Mouse (Mus musculus) limb, embryonic 13.5 days (tissue): Measurements from ENCODE around the gene Ndufs6. TPM values are rescaled to one million over a fixed set of nuclear protein-coding genes. Genes with fewer than 3 reads are reported as not detected.

Source experiments
- ATAC-seq: fragments of 200-750 bp; cut with Nextera tagmentation; 2 replicates; pipeline ENCODE4 v1.8.0; 2017; ENCODE audit warnings: low read depth, moderate number of reproducible peaks, moderate TSS enrichment; ENCODE audit not compliant: low FRiP score
- H3K27ac ChIP-seq: fragments of 300-500 bp; sonication (generic); 2 replicates; pipeline ENCODE4 v1.5.1; 2015; ENCODE audit warnings: inconsistent platforms, mild to moderate bottlenecking, moderate library complexity
- H3K27me3 ChIP-seq: fragments of 300-500 bp; sonication (generic); 2 replicates; pipeline ENCODE4 v1.6.1; 2015; ENCODE audit warnings: mild to moderate bottlenecking, inconsistent platforms
- H3K36me3 ChIP-seq: fragments of 300-500 bp; sonication (generic); 2 replicates; pipeline ENCODE4 v1.6.1; 2015; ENCODE audit warnings: inconsistent platforms, mild to moderate bottlenecking, moderate library complexity
- H3K4me1 ChIP-seq: fragments of 300-500 bp; sonication (generic); 2 replicates; pipeline ENCODE4 v1.6.1; 2015; ENCODE audit warnings: inconsistent platforms
- H3K4me2 ChIP-seq: fragments of 300-500 bp; sonication (generic); replicated peaks from 2 replicates; pipeline ENCODE4 v1.6.1; 2015; ENCODE audit warnings: inconsistent platforms, mild to moderate bottlenecking, moderate library complexity
- H3K4me3 ChIP-seq: fragments of 300-500 bp; sonication (generic); 2 replicates; pipeline ENCODE4 v1.5.1; 2015; ENCODE audit warnings: moderate library complexity, mild to moderate bottlenecking, inconsistent platforms
- H3K9ac ChIP-seq: fragments of 300-500 bp; sonication (generic); 2 replicates; pipeline ENCODE4 v1.6.1; 2015; ENCODE audit warnings: mild to moderate bottlenecking, inconsistent platforms
- H3K9me3 ChIP-seq: fragments of 300-500 bp; sonication (generic); 2 replicates; pipeline ENCODE4 v1.6.1; 2016; ENCODE audit warnings: inconsistent platforms
- WGBS: fragments of 180-500 bp; shearing (Covaris S2); methylation state at CpG from one replicate; pipeline ENCODE4 v1.1.7; 2015; 5-methylcytosine and 5-hydroxymethylcytosine counted together
- polyA plus RNA-seq: library from polyadenylated mRNA; unstranded; fragments of >200 nt; fragmentation: Nextera tagmentation; extraction: Ambion mirVana; gene quantifications from 2 replicates; pipeline ENCODE4 v1.2.1, GENCODE M21; 2015

Gene Ndufs6
- polyA plus RNA-seq, 1 experiment from 2014 or later = 367 TPM

DNA sequence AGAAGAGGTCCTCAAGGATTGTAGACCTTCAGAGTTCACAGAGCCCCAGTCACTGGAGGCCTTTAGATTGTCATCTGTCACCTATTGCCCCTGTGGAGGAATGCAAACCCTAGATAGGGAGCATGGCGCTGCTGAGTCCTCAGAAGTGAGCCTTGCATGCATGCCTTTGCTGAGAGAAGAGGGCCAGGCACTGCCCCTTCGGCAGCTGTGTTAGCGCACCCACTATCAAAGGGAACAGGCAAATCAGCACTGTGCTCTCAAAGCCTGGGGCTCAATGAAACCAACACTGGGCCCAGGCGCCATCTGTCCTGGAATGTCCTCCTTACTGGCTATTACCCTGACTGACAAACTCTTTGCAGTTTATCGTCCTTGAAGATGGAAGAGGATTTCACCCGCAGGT, 23.6 kb downstream of the Ndufs6 start:
- H3K4me1 ChIP-seq = no peaks in the 10 kb centered on the region
- no peak overlapping the region for H3K9ac ChIP-seq
- no peak for ATAC-seq
- no peaks in the 10 kb centered on the region for H3K9me3 ChIP-seq
- no peak overlapping the region for H3K4me2 ChIP-seq
- no peak overlapping the region for H3K4me3 ChIP-seq
- no peaks in the 10 kb centered on the region for H3K36me3 ChIP-seq
- H3K27ac ChIP-seq = no peak overlapping the region
- WGBS = 38% methylated on average over 6 of the region's 6 CpGs
- H3K27me3 ChIP-seq = peaks cover 7% of the 10 kb centered on the region; the same call in 1 of the 2 replicates

DNA sequence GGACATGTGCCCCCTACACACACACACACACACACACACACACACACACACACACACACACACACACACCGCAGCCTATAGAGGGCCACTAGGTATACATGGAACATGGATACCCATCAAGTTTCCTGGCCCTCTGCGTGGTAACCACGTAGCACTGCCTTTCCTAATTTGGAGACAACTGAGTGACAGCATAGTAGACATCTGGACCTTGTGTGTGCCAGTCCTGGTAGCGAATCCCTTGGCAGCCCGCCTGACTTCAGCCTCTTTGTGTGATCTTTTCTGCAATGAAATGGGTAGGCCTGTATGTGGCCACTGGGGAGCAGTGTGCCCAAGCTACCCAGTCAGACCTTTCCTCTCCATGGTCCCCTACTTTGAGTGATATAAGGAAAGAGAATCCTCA, 29.0 kb downstream of the Ndufs6 start:
- Histone ChIP-seq H3K36me3 (no peaks in the 10 kb centered on the region), H3K27ac (no peak overlapping the region), H3K9ac (no peak overlapping the region), H3K4me2 (no peak overlapping the region), H3K27me3 (no peaks in the 10 kb centered on the region), H3K4me3 (no peak overlapping the region), H3K9me3 (no peaks in the 10 kb centered on the region), H3K4me1 (no peaks in the 10 kb centered on the region)
- 91% methylated on average over 5 of the region's 5 CpGs for WGBS
- no peak for ATAC-seq

DNA sequence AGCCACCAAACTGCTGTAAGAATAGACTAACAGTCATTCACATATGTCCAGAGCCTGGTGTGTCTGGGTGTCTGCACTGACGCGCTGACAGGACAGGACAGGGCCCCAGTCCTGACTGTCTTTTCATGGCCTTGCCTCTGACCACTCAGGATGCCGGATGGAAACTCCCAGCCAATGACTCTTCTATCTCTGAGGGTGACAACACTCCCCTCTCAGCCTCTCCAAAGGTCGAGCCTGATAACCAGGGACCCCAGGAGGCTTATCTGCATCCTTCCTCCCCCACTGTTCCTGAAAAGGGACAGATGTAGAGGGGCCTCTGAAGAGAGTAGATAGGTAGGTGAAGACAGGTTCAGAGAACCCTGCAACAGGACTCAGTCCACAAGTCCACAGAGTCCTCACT, 29.6 kb downstream of the Ndufs6 start:
- Histone ChIP-seq H3K4me2 (no peak overlapping the region), H3K36me3 (no peaks in the 10 kb centered on the region), H3K4me1 (no peaks in the 10 kb centered on the region), H3K27me3 (no peaks in the 10 kb centered on the region), H3K27ac (no peak overlapping the region), H3K9ac (no peak overlapping the region), H3K9me3 (no peaks in the 10 kb centered on the region), H3K4me3 (no peak overlapping the region)
- ATAC-seq = no peak
- 66% methylated on average over 4 of the region's 4 CpGs for WGBS

DNA sequence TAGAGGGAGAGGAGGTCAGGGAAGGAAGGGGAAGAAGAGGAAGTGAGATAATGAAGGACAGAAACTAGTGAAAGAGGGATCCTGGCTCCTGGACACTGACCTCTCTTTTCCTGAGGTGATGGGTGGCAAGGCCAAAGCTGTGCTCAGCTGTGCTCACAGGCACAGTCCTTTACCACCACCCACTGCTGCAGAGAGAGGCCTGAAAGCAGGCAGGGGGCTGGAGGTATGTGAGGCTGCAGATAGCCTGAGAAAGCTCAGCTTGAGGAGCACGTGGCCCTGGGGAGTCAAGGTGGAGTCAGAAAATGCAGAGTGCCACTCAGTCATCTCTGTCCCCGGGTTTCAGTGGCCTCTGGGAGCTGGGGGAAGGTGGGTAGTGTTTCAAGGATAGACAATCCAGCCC, 37.2 kb downstream of the Ndufs6 start:
- no peaks in the 10 kb centered on the region for H3K36me3 ChIP-seq
- H3K4me2 ChIP-seq = no peak overlapping the region
- no peak overlapping the region for H3K4me3 ChIP-seq
- no peak overlapping the region for H3K27ac ChIP-seq
- 24% methylated on average over 2 of the region's 2 CpGs for WGBS
- H3K9me3 ChIP-seq = no peaks in the 10 kb centered on the region
- no peak for ATAC-seq
- H3K4me1 ChIP-seq = no peaks in the 10 kb centered on the region
- H3K27me3 ChIP-seq = no peaks in the 10 kb centered on the region; the same call in 1 of the 2 replicates
- H3K9ac ChIP-seq = no peak overlapping the region

DNA sequence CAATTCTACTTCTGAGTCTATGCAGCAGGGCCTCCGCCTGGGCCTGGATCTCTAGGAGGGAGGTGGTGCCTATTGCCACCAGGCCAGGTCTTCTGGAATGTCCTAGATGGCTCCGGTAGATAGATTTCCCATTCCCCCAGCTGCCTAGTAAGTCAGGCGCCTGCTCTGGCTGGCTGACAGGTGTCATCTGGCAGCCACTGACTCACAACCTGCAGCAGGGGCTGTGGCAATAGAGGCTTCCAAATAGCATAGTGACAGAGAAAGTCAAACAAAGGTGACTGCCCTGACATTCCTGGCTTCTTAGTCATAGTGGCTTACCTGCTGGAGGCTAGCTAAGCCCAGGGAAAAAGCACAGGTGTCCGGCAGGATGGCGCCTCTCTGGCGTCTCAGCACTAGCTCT, 38.1 kb downstream of the Ndufs6 start:
- no peak overlapping the region for H3K4me3 ChIP-seq
- H3K9ac ChIP-seq = no peak overlapping the region
- H3K27ac ChIP-seq = no peak overlapping the region
- WGBS = 74% methylated on average over 6 of the region's 6 CpGs
- no peak for ATAC-seq
- no peaks in the 10 kb centered on the region for H3K9me3 ChIP-seq
- no peaks in the 10 kb centered on the region for H3K4me1 ChIP-seq
- H3K4me2 ChIP-seq = no peak overlapping the region
- no peaks in the 10 kb centered on the region for H3K36me3 ChIP-seq
- H3K27me3 ChIP-seq = peaks cover 3% of the 10 kb centered on the region; the same call in 1 of the 2 replicates

DNA sequence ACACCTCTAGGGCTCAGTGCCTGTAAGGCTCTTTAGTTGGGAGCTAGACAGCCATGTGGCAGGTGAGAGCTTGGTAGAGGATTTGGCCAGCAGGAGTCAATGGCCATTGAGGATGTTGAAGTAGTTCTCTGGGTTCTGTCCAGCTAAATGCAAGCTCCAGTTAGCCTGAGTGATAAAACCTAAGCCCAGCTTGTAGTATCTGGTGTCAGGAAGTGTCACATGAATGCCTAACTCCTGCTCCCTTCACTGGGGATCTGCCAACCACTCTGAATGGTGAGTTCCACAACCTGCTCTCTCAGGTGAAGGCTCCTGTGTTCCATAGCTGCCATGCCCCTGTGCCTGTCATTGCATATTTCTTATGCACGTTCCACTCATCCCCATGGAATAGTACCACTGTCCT, 44.8 kb downstream of the Ndufs6 start:
- no peak overlapping the region for H3K9ac ChIP-seq
- H3K27me3 ChIP-seq = peaks cover 9% of the 10 kb centered on the region; the same call in 1 of the 2 replicates
- no peak overlapping the region for H3K4me3 ChIP-seq
- H3K9me3 ChIP-seq = no peaks in the 10 kb centered on the region
- WGBS = 89% methylated on average over 1 of the region's 1 CpGs
- no peak overlapping the region for H3K27ac ChIP-seq
- no peaks in the 10 kb centered on the region for H3K4me1 ChIP-seq
- no peak for ATAC-seq
- H3K36me3 ChIP-seq = no peaks in the 10 kb centered on the region
- H3K4me2 ChIP-seq = no peak overlapping the region

DNA sequence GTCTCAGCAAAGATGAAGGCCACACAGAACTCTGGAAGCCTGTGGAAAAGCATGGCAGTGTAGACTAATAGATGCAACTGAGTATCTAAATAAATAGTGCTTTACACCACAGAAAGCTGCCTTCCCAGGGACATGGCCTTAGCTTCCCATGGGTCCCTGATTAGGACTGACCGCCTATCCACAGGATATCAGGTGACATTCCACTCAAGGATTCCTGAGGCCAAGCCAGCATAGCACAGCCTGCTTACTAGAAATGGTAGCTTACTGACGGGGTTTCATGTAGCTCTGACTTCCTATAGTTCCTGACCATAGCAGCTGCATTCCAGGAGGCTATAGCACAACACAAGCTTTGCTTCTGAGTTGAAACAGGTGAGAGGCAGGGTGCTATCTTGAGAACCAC, 45.9 kb downstream of the Ndufs6 start:
- no peaks in the 10 kb centered on the region for H3K9me3 ChIP-seq
- WGBS = 70% methylated on average over 2 of the region's 2 CpGs
- H3K4me3 ChIP-seq = no peak overlapping the region
- H3K4me1 ChIP-seq = no peaks in the 10 kb centered on the region
- no peak overlapping the region for H3K4me2 ChIP-seq
- no peaks in the 10 kb centered on the region for H3K36me3 ChIP-seq
- H3K27ac ChIP-seq = no peak overlapping the region
- ATAC-seq = no peak
- H3K27me3 ChIP-seq = peaks cover 18% of the 10 kb centered on the region
- no peak overlapping the region for H3K9ac ChIP-seq

DNA sequence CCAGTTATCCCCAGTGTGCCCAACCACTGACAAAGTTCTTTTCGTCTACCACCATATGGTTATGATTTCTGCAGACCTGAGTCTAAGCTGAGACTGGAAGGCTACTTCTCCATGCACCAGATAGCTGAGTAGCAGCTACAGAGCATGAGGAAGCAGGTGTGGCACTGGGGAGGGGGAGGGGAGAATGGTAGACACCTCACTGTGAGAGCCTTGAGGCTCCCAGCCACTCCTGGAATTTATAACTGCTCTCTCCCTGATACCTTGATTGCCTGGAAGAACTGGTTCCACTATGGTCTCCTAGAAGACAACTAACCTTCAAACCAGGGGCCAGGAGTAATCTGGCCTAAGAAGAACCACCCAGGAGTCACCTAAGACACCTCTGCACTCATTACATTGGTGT, 49.1 kb downstream of the Ndufs6 start:
- H3K27me3 ChIP-seq = peaks cover 45% of the 10 kb centered on the region
- H3K4me3 ChIP-seq = no peak overlapping the region
- H3K4me1 ChIP-seq = no peaks in the 10 kb centered on the region
- no peaks in the 10 kb centered on the region for H3K9me3 ChIP-seq
- H3K27ac ChIP-seq = no peak overlapping the region
- no peaks in the 10 kb centered on the region for H3K36me3 ChIP-seq
- H3K4me2 ChIP-seq = no peak overlapping the region
- ATAC-seq = no peak
- H3K9ac ChIP-seq = no peak overlapping the region
- WGBS = 38% methylated on average over 1 of the region's 1 CpGs

DNA sequence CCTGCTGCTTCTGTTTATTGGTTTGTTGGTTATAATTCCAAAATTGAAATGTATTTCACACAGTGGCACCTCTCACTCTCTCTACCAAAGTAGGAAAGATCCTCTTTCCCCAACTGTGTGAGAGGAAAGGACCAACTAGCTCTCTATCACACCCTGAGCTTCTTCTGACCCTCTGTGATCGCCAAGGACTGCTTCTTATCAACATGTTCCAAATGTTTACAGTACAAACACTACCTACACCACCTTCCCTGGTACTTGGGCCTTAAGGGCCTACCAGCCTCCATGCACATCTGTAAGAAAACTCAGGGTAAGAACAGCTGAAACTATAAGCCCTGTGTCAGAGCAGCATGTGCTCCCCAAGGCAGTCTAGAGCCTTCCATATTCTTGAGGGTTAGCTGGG, 50.5 kb downstream of the Ndufs6 start:
- no peaks in the 10 kb centered on the region for H3K36me3 ChIP-seq
- H3K4me1 ChIP-seq = no peaks in the 10 kb centered on the region
- no peak overlapping the region for H3K4me2 ChIP-seq
- 56% methylated on average over 1 of the region's 1 CpGs for WGBS
- ATAC-seq = no peak
- no peak overlapping the region for H3K9ac ChIP-seq
- peaks cover 56% of the 10 kb centered on the region for H3K27me3 ChIP-seq
- no peak overlapping the region for H3K27ac ChIP-seq
- no peaks in the 10 kb centered on the region for H3K9me3 ChIP-seq
- no peak overlapping the region for H3K4me3 ChIP-seq

DNA sequence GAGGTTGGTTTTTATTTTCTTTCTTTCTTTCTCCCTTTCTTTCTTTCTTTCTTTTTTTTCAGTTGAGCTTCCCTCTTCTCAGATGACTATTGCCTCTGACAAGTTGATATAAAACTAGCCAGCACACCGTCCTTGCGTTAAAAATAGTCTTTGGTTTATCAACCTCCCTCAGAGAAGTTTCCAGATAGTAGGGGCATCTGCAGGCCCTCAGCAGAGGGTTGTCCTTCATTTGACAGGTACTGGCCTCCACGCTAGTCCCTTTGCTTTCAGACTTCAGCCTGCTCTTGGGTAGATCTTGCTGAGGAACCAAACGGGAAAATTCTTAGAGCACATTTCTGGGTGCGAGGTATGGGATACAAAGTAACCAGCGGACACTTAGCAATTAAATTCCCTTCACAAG, 51.0 kb downstream of the Ndufs6 start:
- Histone ChIP-seq H3K4me2 (no peak overlapping the region), H3K4me3 (no peak overlapping the region), H3K27me3 (peaks cover 60% of the 10 kb centered on the region), H3K4me1 (no peaks in the 10 kb centered on the region), H3K36me3 (no peaks in the 10 kb centered on the region), H3K9me3 (no peaks in the 10 kb centered on the region), H3K27ac (no peak overlapping the region), H3K9ac (no peak overlapping the region)
- no peak for ATAC-seq
- WGBS = 85% methylated on average over 6 of the region's 6 CpGs

DNA sequence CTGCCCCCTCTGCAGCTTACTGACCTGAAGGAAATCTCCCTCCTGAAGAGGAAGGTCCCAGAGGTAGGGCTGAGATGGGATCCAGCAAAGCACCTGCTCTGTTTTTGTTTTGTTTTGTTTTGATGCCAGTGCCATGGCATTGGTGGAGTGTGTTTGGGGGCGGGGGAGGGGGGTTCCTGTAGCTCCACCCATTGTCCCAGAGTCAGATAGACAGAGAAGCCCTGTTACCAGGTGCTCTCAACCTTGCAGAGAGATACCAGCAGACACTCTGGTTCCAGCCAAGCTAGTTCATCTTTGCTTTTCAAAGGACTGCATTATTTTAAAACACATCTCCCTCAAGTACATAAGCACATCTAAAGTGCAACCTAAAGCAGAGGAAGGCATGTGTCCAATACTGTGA, 54.8 kb downstream of the Ndufs6 start:
- no peak overlapping the region for H3K4me2 ChIP-seq
- 38% methylated on average over 1 of the region's 1 CpGs for WGBS
- H3K9me3 ChIP-seq = no peaks in the 10 kb centered on the region
- H3K9ac ChIP-seq = no peak overlapping the region
- H3K4me3 ChIP-seq = no peak overlapping the region
- H3K4me1 ChIP-seq = peaks cover 18% of the 10 kb centered on the region
- H3K27ac ChIP-seq = no peak overlapping the region
- H3K27me3 ChIP-seq = peaks cover 95% of the 10 kb centered on the region
- ATAC-seq = no peak
- H3K36me3 ChIP-seq = no peaks in the 10 kb centered on the region

DNA sequence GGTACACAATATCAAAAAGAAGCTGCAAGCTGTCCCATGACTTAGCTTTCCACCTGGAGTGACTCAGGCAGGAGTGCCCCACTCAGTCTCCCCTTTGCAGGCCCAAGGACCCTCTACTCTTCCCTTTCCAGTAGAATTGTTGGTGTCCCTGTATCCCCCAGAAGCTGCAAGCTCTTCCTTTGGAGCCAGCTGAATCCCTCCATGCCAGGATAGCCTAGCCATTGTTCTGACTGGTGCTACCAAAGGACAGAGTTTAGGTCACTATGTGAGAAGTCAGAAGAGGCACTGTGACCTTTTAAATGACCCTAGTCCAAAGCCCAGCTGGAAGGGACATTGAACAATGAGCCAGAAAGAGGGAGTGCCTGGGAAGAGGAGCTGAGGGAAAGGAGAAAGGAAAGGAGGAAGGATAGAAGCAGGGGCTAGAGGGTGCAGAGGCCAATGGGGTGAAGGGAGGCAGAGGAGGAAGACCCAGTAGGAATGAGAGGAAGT, 55.5 kb downstream of the Ndufs6 start:
- H3K9ac ChIP-seq = no peak overlapping the region
- no peak for ATAC-seq
- peaks cover 98% of the 10 kb centered on the region for H3K27me3 ChIP-seq
- H3K4me2 ChIP-seq = no peak overlapping the region
- H3K36me3 ChIP-seq = no peaks in the 10 kb centered on the region
- no peaks in the 10 kb centered on the region for H3K9me3 ChIP-seq
- no peak overlapping the region for H3K27ac ChIP-seq
- no peak overlapping the region for H3K4me3 ChIP-seq
- peaks cover 21% of the 10 kb centered on the region for H3K4me1 ChIP-seq

DNA sequence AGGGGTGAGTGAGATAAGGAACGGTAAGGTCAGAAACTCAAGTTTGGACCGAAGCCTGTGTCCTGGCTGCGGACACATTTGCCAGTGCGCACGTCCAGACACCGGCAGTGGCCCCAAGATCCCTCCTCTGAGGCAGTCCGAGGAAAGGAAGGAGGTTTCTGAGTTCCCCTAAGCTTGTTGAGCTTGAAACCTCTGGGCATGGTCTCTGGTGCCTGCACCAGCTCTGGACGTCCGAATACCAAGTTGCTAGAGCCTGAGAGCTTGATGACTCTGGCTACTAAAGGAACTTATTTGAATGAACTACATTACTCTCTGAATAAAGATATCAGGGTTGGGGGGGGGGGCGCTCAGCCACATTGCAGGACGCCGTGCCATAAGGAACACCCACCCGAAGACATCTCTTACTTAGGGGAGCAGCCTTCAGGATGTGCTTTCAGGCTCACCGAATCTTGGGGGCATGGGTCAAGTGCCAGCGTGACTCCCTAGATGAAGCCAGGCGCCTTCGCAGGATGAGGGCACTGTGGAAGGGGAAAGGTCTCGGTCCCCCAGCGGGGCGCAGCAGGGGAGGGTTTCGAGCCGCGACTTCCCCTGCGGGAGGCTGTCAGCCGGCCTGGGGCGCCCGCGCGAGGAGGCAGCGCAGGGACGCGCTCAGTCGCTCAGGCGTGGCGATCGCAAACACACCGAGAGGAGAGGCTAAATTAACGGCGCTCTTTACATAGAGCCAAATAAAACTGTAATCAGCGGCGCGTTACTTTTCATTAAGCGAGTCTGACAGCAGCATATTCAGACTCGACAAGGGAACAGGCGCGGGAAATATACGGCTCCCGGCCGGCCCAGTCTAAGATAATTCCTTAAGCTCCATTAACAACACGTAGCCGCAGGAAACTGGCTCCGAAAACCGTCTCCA, 56.8 kb downstream of the Ndufs6 start:
- 1% methylated on average over 53 of the region's 53 CpGs for WGBS

More for the DNA sequence above, 56.8 kb downstream of the Ndufs6 start:
- Histone ChIP-seq H3K27me3 (peaks cover 99% of the 10 kb centered on the region), H3K4me1 (peaks cover 21% of the 10 kb centered on the region), H3K4me3 (peak overlapping the region; percentile 26), H3K36me3 (no peaks in the 10 kb centered on the region), H3K27ac (no peak overlapping the region), H3K9ac (no peak overlapping the region), H3K4me2 (peak overlapping the region; percentile 55), H3K9me3 (no peaks in the 10 kb centered on the region)
- ATAC-seq = no peak
